Mouse (Mus musculus) R1 (cell line): ENCODE data around the gene Cish.
"Not testable (repeated sequence)": the region's sequence is repeated elsewhere in the genome, so short reads cannot be mapped to it uniquely, and the experiment has no call there.

Source experiments
- DNase-seq: peaks from one replicate; pipeline ENCODE4 v3.0.0-alpha.2; 2018; ENCODE audit warnings: low read depth, low spot score

Cish gene

DNA sequence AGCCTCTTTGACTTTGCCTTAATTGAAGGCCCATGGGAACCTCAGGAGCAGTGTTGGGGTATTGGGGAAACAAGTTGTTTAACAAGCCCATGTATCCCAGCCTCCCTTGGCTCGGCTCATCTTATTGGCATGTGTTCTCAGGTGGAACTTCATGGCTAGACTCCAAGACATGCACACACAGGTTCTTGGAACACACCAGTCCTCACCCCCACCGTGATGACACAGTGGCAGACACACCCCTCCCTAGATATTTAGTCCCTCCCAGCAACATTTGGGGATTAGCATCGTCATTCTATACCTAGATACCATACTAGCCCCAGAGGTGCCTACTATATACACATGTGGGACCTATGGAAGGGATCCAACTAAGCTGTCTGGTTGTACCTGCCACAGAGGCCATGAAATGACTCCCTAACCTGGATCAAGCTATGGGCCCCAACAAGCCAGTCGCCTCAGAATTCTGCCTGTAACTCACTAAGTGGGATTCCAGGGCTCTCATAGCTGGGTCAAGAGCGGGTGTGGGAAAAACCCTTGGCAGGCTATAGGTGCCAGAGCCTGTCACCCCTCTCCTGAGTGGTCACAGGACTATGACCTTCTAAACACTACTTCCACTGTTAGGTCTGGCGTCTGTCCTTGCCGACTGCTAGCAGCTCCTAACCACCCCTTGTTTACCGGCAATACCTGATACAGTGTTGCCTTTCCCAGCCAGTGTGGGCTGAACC lies 2.4 kb downstream of the Cish start:
- no peak for DNase-seq

GRCm38 (mm10) chr9:107298876-107299275 lies 3.0 kb downstream of the Cish start:
- peak; percentile 58 for DNase-seq

- DNase-seq, result no peak
Measured at GRCm38 (mm10) chr9:107299783-107300182, 4.0 kb downstream of the Cish start.

GRCm38 (mm10) chr9:107300224-107300973 lies 4.6 kb downstream of the Cish start:
- DNase-seq, result no peak

DNA sequence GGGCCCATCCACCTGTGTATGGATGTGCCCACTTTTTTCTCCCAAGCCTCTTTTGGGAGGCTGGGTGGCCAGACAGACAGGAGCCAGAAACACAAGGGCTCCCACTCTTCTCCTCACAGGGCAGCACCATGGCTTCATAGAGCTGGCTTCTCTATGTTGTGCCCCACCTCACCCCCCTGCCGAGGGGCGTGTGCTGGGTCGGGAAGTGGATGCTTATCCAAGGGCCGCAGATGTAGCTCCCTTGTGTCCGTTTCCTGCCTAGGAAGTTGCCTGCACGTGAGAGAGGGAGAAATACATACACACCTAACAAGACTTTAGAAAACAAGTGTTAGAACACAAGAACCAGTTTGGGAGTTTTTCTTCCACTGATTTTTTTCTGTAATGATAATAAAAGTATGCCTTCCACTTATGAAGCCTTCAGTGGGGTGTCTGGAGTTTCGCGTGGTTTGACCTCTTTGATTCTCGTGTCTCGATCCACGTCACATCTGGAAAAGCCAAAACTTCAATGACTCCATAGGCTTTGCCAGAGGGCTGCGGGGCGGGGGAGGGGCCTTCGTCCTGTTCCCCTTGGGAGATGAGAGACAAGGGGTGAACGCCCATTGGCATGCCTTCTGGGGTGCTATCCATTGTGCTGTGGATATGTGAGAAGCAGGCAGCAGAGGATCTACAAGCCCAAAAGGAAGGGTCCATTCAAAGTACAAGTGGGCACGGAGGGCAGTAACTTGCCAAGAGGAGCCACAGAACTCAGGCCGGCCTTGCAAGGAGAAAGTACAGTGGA lies 5.9 kb downstream of the Cish start:
- no peak for DNase-seq

DNA sequence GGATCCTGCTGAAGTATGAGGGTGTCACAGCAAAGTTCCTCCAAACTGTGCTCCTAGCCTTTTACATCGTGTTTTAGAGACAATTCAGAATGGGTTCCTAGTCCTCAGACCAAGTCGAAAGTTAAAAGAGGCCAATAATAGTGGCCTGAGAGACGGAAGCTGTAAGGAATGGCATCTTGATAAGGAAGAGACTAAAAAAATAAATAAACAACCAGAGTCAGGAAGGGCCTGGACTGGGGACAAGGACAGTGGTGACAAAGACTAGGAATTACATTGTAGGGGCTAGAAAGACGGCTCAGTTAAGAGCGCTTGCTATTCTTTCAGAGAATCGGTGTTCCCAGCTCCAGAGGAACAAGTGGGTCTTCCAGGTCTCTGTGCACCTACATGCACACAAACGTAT lies 6.8 kb downstream of the Cish start:
- no peak for DNase-seq

GRCm38 (mm10) chr9:107303121-107303820 lies 7.4 kb downstream of the Cish start:
- DNase-seq, result no peak

DNA sequence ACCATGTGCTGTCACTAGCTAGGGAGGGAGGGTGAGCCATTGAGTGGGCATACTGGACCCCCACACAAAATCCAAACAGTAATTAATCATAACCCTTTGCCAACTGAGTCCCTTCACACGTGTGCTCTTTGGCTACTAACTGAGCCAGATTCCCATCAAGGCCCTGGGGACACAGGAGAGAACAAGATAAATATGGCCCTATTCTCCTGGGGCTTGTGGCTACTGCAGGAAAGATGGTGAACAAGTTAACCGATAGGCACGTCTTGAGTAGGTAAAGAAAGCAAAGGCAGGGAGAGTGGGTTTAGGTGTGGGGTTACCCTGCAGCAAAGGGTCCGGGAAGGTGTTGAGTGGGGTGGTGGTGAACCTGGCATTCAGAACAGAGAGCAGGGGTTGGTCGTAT lies 8.1 kb downstream of the Cish start:
- DNase-seq, result no peak

GRCm38 (mm10) chr9:107304383-107304782 lies 8.6 kb downstream of the Cish start:
- no peak for DNase-seq

GRCm38 (mm10) chr9:107305012-107305411 lies 9.2 kb downstream of the Cish start:
- no peak for DNase-seq

DNA sequence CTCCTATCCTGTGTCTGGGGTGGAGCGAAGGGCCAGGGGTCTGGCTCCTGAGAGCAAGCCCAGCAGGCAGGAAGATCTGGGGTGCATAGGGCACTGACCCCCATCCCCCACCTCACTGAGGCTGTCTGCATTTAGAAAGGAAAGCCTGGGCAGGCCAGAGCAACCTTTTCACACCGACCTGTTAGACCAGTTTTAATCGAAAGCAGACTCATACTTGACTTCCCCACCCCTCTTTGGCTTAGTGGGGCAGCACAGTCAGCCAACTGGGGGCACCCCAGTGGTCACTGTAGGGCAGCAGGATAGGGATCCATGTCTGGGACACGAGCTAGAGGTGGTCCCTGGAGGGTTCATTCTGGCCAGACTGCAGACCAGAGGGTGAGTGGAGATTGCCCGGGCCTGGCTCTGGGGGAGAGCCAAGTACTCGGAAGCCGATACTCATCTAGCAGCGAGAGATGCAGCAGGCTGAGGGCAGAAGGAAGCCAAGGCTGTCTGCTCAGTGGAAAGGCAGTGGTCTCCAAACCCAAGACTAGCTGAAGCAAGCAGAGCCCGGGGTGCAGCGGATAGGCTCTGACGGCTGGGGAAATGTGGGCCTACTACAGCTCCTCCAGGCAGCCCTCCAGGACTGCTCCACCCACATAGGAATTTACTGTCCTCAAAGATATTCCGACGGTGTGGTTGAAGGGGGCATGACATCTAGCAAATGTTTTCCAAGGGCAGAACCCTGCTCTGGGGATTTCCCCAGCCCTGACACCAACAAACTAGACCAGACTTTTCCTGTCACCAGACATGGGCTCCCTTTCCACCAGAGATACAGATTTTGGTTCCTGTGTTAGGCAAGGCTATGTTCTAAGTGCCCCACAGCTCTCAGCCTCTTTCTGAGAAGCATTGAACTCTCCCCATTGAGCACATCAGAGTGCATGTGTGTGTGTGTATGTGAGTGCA lies 10.0 kb downstream of the Cish start:
- DNase-seq, result no peak

DNA sequence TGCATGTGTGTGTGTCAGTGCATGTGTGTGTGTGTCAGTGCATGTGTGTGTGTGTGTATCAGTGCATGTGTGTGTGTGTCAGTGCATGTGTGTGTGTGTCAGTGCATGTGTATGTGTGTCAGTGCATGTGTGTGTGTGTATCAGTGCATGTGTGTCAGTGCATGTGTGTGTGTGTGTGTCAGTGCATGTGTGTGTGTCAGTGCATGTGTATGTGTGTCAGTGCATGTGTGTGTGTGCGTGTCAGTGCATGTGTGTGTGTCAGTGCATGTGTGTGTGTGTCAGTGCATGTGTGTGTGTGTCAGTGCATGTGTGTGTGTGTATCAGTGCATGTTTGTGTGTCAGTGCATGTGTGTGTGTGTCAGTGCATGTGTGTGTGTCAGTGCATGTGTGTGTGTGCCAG lies 10.8 kb downstream of the Cish start:
- DNase-seq, result not testable (repeated sequence)

DNA sequence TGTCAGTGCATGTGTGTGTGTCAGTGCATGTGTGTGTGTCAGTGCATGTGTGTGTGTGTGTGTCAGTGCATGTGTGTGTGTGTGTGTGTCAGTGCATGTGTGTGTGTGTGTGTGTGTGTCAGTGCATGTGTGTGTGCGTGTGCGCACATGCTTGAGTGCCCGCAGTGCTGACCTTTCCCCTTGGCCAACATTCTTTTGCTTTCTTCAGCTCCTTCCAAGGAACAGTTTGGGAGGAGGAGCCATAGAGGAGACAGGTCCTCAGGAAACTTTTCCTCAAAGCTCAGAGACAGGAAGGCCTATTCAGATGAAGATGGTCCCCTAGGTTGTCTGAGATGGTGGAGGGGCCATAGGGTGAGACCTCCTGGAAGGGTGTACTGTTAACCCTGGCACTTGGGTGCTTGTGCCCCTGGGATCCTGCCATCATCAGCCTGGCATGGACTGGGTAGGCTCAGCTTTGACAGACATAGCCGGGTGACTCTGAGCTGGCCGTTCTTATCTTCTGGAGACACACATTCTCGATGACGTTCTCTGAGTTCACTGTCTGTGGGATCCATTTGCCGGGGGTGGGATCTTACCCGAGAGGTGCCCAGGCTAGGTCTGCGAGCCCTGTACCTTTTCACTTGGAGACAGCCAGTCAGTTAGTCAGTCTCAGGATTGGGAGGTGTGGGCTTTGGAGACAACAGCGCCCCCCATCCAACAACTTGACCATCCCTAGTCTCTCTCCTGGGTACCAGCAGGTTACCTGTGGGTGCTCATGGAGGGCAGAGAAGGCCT lies 11.5 kb downstream of the Cish start:
- DNase-seq, result no peak

- DNase-seq, result no peak
Measured at GRCm38 (mm10) chr9:107307886-107308285, 12.1 kb downstream of the Cish start.

DNA sequence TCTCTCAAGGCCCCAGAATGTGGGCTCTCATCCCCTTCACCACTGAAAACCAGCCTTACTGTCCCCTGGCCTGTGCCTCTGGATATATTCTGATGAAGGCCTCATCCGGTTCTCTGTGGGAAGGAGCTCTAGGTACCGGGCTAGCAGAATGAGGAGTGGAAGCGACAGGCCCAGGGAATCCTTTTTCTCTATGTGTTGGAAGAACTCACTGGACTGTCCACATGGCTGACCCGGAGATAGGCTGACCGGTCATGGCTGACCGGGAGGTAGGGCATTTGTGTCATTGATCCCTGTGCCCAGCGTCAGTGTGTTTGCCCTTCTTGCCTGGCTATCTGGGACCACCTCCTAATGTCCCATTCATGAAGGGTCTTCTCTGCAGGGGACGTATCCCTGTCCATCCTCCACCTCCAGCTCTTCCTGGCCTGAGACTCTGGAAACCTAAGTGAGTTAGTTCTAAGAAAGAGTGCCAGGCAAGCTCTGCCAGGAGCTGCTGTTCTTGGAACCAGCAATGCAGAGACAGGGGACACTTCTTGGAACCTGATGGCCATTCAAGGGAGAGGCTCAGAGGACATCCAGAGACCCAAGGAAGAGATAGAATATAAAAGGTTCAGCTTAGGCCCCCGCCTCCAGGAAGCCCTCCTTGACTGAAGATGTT lies 12.6 kb downstream of the Cish start:
- DNase-seq, result no peak

GRCm38 (mm10) chr9:107309171-107309570 lies 13.3 kb downstream of the Cish start:
- DNase-seq, result no peak

- DNase-seq, result no peak
Measured at GRCm38 (mm10) chr9:107309600-107309999, 13.8 kb downstream of the Cish start.

GRCm38 (mm10) chr9:107312811-107313584 lies 17.2 kb downstream of the Cish start:
- no peak for DNase-seq

DNA sequence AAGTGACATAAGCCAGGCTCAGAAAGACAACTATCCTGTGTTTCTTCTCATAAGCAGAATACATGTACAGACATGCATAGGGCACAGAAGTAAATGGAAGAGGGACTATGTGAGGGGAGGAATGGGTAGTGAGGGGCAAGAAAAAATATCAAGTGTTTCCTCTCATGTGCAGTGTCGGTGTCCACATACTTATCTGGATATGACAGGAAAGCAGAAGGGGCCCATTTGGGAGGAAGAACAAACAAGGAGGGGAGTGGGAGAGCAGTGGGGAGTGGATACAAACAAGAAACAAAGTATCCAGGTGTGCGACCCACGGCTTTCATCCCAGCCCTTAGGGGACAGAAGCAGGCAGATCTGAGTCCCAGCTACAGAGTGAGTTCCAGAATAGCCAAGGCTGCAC lies 18.1 kb downstream of the Cish start:
- no peak for DNase-seq
